Mouse (Mus musculus) cerebellum, adult 2 months (tissue): Measurements from ENCODE around the gene Krtap1-5.

Experiments
- CTCF ChIP-seq: fragments of 200-500 bp; IDR thresholded peaks from 2 replicates; pipeline ENCODE4 v1.5.1; 2011; ENCODE audit warnings: low read depth, mild to moderate bottlenecking, control low read depth, low read length, moderate library complexity, borderline replicate concordance; ENCODE audit not compliant: insufficient read depth
- POLR2A ChIP-seq: fragments of 200-500 bp; IDR thresholded peaks from 2 replicates; pipeline ENCODE4 v1.6.1; 2011; ENCODE audit warnings: low read length, control low read depth, borderline replicate concordance; ENCODE audit not compliant: insufficient read depth

DNA sequence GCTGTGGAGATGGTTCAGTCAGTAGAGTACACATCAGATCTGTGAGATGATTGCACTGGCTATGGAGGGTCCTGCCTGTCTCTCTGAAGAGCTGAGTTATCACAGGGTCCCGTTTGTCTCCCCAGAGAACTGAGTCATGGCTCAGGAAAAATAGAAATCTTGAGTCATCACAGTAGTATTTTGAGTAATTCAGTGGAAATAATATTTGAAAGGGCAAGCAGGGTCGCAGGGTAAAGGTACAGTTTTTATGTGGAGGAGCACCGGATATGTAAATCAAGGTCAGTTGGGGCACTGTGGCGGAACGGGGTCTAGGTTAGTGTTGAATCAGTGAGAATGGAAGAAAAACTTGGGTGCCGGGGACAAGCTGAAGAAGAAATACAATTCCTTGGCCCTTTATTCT, 18.2 kb downstream of the Krtap1-5 start:
- TF ChIP-seq CTCF (no peak), POLR2A (no peak)
